Mouse (Mus musculus) common myeloid progenitor, adult 5-6 weeks (primary cell): ENCODE results near the gene Fndc3a. TPM values are rescaled to one million over a fixed set of nuclear protein-coding genes. Genes with fewer than 3 reads are reported as not detected.

Source experiments
- total RNA-seq: library from RNA; stranded (forward); fragments of 200-1000, 187-1606 nt; gene quantifications from 2 replicates; pipeline ENCODE4 v1.2.3, GENCODE M21; 2017

Fndc3a gene
- total RNA-seq, 1 experiment from 2014 or later: 43.8 TPM

Other genes starting within 250 kb of the Fndc3a start
- not detected in 2 replicates for gene Gm9195, start 218.2 kb downstream of the Fndc3a start, total RNA-seq